Mouse (Mus musculus) stomach, embryonic 16.5 days (tissue): ENCODE results near the gene Cend1. TPM values are rescaled to one million over a fixed set of nuclear protein-coding genes. Genes with fewer than 3 reads are reported as not detected.

ENCODE experiments used
- ATAC-seq: fragments of 200-750 bp; cut with Nextera tagmentation; 2 replicates; pipeline ENCODE4 v1.8.0; 2017; ENCODE audit warnings: moderate number of reproducible peaks, moderate TSS enrichment; ENCODE audit not compliant: insufficient read depth, low FRiP score
- H3K27ac ChIP-seq: fragments of 300-500 bp; sonication (generic); 2 replicates; pipeline ENCODE4 v1.5.1; 2014; ENCODE audit warnings: low read length
- H3K27me3 ChIP-seq: fragments of 300-500 bp; sonication (generic); 2 replicates; pipeline ENCODE4 v1.6.1; 2014; ENCODE audit warnings: low read length, control low read depth, mixed read lengths; ENCODE audit not compliant: control insufficient read depth, insufficient read depth
- H3K36me3 ChIP-seq: fragments of 300-500 bp; sonication (generic); 2 replicates; pipeline ENCODE4 v1.6.1; 2014; ENCODE audit warnings: low read length; ENCODE audit not compliant: control insufficient read depth, insufficient read depth
- H3K4me1 ChIP-seq: fragments of 300-500 bp; sonication (generic); 2 replicates; pipeline ENCODE4 v1.6.1; 2014; ENCODE audit warnings: low read length, control low read depth, mixed read lengths; ENCODE audit not compliant: control insufficient read depth, insufficient read depth
- H3K4me2 ChIP-seq: fragments of 300-500 bp; sonication (generic); 2 replicates; pipeline ENCODE4 v1.6.1; 2014; ENCODE audit warnings: low read depth, low read length, mixed read lengths
- H3K4me3 ChIP-seq: fragments of 300-500 bp; sonication (generic); replicated peaks from 2 replicates; pipeline ENCODE4 v1.5.1; 2014; ENCODE audit warnings: mild to moderate bottlenecking, low read length
- H3K9ac ChIP-seq: fragments of 300-500 bp; sonication (generic); 2 replicates; pipeline ENCODE4 v1.6.1; 2014; ENCODE audit warnings: low read length
- H3K9me3 ChIP-seq: fragments of 300-500 bp; sonication (generic); replicated peaks from 2 replicates; pipeline ENCODE4 v1.6.1; 2016; ENCODE audit warnings: low read length, control low read depth; ENCODE audit not compliant: control insufficient read depth
- WGBS: fragments of 180-500 bp; shearing (Covaris S2); extraction: QIAGEN DNeasy Blood & Tissue Kit; methylation state at CpG from one replicate; pipeline ENCODE4 v1.1.7; 2014; 5-methylcytosine and 5-hydroxymethylcytosine counted together
- polyA plus RNA-seq: library from polyadenylated mRNA; unstranded; fragments of >200 nt; fragmentation: Nextera tagmentation; extraction: Ambion mirVana; gene quantifications from 2 replicates; pipeline ENCODE4 v1.2.1, GENCODE M21; 2015

Cend1 gene
- polyA plus RNA-seq, 1 experiment from 2014 or later: 2.6 TPM

DNA sequence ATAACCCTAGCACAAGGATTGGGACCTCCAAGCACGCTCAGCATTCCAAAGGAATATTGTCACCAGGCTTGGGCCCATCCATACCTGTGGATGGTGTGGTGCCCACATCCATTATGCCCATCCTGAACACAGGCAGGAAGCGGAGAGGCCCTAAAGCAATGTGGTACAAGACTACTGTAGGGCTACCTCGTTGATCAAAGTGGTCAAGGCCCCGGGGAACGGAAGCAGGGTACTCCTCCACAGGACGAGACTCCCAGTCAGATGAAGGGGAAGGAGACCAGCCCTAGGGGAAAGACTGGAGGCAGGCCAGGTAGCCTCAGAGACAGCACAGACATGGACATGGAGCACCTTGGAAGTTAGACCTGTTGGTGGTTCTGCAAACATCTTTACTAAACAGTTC lies 43.5 kb upstream of the Cend1 start:
- H3K9ac ChIP-seq: no peak overlapping the region
- no peaks in the 10 kb centered on the region for H3K9me3 ChIP-seq
- H3K36me3 ChIP-seq: peaks cover 14% of the 10 kb centered on the region
- H3K4me1 ChIP-seq: peaks cover 45% of the 10 kb centered on the region
- H3K4me2 ChIP-seq: no peak overlapping the region
- H3K27me3 ChIP-seq: no peaks in the 10 kb centered on the region
- no peak overlapping the region for H3K27ac ChIP-seq
- H3K4me3 ChIP-seq: no peak overlapping the region
- ATAC-seq: no peak
- WGBS: 87% methylated on average over 6 of the region's 6 CpGs

DNA sequence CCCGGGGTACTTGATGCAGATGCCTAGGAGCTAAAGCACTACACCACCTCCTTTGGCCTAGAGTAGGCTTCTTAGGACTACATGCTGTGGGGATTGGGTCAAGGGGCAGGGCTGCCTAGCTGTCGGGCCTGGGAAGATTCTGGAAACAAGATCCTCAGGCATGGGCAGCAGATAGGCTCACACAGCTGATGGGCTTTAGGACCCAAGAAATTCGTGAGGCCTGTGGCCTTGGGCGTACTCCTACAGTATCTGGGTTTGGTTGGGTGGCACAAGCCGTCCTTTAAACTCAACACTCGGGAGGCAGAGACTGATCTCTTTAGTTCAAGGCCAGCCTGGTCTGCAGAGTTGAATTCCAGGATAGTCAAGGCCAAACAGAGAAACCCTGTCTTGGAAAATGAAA lies 42.9 kb upstream of the Cend1 start:
- Histone ChIP-seq H3K36me3 (peaks cover 14% of the 10 kb centered on the region), H3K9ac (no peak overlapping the region), H3K9me3 (no peaks in the 10 kb centered on the region), H3K27ac (no peak overlapping the region), H3K4me3 (no peak overlapping the region), H3K4me1 (peaks cover 39% of the 10 kb centered on the region), H3K4me2 (no peak overlapping the region), H3K27me3 (no peaks in the 10 kb centered on the region)
- 72% methylated on average over 6 of the region's 6 CpGs for WGBS
- ATAC-seq: no peak

DNA sequence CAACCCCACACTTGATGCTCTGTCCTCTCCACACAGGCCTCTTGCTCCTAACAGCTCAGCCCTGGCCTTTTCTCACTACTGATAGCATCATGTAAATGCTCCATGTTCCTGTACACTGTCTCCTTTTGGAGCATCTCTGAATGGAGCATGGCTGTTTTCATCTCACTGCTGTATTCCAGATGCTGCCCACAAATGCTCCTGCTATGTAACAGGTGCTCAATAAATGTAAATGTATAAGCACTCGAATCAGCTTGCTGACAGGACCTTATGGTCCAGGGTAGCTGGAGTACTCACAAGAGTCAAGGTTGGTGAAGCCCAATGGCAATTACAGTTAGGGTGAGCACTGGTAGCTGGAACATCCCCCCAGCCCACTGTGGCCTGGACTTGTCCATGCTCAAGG lies 41.9 kb upstream of the Cend1 start:
- ATAC-seq: no peak
- Histone ChIP-seq H3K36me3 (peaks cover 14% of the 10 kb centered on the region), H3K4me2 (no peak overlapping the region), H3K9ac (no peak overlapping the region), H3K9me3 (no peaks in the 10 kb centered on the region), H3K4me1 (peaks cover 38% of the 10 kb centered on the region), H3K4me3 (no peak overlapping the region), H3K27ac (no peak overlapping the region), H3K27me3 (no peaks in the 10 kb centered on the region)
- 89% methylated on average over 1 of the region's 1 CpGs for WGBS

DNA sequence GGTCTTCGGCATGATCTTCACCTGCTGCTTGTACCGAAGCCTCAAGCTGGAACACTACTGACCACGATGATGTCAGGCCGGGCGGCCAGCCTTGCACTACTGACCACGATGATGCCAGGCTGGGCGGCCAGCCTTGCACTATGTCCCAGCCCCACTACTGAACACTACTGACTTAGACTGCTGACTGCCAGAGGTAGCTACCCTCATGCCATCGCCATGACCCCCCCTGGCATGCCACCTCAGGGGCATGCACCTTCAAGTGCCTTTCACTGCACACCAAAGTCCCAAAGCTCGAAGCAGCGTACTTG lies 41.3 kb upstream of the Cend1 start:
- no peak for ATAC-seq
- peaks cover 39% of the 10 kb centered on the region for H3K4me1 ChIP-seq
- H3K27ac ChIP-seq: no peak overlapping the region
- H3K9me3 ChIP-seq: no peaks in the 10 kb centered on the region
- H3K9ac ChIP-seq: no peak overlapping the region
- H3K4me2 ChIP-seq: no peak overlapping the region
- H3K36me3 ChIP-seq: peaks cover 14% of the 10 kb centered on the region
- 92% methylated on average over 10 of the region's 10 CpGs for WGBS
- H3K27me3 ChIP-seq: no peaks in the 10 kb centered on the region; the same call in 1 of the 2 replicates
- H3K4me3 ChIP-seq: no peak overlapping the region

DNA sequence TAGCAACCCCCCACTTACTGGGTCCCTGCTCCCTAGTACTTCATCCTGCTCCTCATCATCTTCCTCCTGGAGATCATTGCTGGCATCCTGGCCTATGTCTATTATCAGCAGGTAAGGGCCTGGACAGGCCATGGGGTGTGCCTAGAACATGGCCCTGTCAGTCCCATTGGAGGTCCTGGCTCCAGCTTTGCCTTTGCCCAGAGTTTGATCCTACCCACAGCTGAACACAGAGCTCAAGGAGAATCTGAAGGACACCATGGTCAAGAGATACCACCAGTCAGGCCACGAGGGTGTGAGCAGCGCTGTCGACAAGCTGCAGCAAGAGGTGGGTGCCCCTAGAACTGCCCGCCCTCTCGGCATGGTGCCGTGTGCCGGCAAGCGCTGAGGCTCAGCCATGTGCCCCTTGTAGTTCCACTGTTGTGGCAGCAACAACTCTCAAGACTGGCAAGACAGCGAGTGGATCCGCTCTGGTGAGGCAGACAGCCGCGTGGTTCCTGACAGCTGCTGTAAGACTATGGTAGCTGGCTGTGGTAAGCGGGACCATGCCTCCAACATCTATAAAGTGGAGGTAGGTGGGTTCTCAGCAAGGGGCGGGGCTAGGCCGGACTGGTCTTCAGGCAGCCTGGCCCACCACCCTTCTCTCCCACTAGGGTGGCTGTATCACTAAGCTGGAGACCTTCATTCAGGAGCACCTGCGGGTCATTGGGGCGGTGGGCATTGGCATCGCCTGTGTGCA lies 40.8 kb upstream of the Cend1 start:
- H3K9me3 ChIP-seq: no peaks in the 10 kb centered on the region
- H3K27me3 ChIP-seq: peaks cover under 1% of the 10 kb centered on the region; the same call in 1 of the 2 replicates
- no peak overlapping the region for H3K4me2 ChIP-seq
- peaks cover 14% of the 10 kb centered on the region for H3K36me3 ChIP-seq
- no peak overlapping the region for H3K27ac ChIP-seq
- peaks cover 44% of the 10 kb centered on the region for H3K4me1 ChIP-seq
- H3K4me3 ChIP-seq: no peak overlapping the region
- WGBS: 93% methylated on average over 18 of the region's 18 CpGs
- no peak overlapping the region; the same call in 1 of the 2 replicates for H3K9ac ChIP-seq
- no peak for ATAC-seq

DNA sequence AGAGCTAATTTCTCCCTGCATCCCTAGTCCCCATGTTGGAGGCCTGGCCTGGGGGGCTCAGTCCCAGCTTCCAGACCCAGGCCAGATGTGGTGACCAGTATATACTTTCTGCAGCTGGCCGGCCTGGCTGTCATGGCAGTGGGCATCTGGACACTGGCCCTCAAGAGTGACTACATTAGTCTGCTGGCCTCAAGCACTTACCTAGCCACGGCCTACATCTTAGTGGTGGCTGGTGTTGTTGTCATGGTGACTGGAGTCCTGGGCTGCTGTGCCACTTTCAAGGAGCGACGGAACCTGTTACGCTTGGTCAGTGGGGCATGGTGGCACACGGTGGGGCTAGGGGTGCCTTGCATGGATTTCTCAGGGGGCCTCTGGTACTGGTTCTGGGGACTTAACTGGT lies 40.1 kb upstream of the Cend1 start:
- Histone ChIP-seq H3K27me3 (peaks cover 3% of the 10 kb centered on the region; the same call in 1 of the 2 replicates), H3K9me3 (no peaks in the 10 kb centered on the region), H3K9ac (peak overlapping the region; percentile 90), H3K4me1 (peaks cover 49% of the 10 kb centered on the region), H3K4me3 (peak overlapping the region; percentile 87), H3K27ac (peak overlapping the region; percentile 94), H3K36me3 (peaks cover 14% of the 10 kb centered on the region), H3K4me2 (peak overlapping the region; percentile 83)
- no peak for ATAC-seq
- 82% methylated on average over 6 of the region's 6 CpGs for WGBS

DNA sequence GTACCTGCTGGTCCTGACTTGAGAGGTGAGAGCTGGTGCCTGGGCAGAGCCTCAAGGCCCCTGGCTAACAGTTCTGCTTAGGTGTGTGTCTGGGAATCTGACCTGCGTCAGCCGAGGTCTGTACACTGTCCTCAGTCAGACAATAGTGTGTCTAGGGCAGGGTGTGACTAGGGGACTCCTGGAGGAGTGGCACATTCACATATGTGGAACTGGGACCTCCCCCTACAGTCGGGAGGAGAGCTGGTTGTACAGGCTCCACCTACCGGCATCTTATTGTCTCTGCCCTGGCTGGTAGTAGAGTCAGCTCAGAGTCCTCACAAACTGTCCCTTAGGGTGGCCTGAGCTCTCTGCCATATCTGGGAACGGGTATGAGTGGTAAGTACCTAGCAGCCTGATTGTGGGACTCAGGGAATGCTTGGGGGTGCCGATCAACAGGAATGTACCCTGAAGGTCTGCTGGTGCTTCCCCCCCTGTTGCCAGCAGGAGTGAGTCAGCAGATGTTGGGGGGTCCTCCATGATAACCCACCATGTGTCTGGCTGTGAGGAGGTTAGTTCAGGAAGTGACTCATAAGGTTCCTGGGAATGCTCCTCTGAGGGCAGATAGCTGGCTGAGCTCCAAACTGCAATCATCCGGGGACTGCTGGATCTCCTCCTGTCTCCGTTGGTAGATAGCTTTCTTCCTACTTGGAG lies 39.4 kb upstream of the Cend1 start:
- WGBS: 7% methylated on average over 8 of the region's 8 CpGs
- ATAC-seq: peak; percentile 70
- Histone ChIP-seq H3K4me2 (peak overlapping the region; percentile 83), H3K27me3 (peaks cover 6% of the 10 kb centered on the region; the same call in 1 of the 2 replicates), H3K4me1 (peaks cover 42% of the 10 kb centered on the region), H3K27ac (peak overlapping the region; percentile 94), H3K9ac (peak overlapping the region; percentile 90), H3K36me3 (peaks cover 14% of the 10 kb centered on the region), H3K4me3 (peak overlapping the region; percentile 87), H3K9me3 (no peaks in the 10 kb centered on the region)

DNA sequence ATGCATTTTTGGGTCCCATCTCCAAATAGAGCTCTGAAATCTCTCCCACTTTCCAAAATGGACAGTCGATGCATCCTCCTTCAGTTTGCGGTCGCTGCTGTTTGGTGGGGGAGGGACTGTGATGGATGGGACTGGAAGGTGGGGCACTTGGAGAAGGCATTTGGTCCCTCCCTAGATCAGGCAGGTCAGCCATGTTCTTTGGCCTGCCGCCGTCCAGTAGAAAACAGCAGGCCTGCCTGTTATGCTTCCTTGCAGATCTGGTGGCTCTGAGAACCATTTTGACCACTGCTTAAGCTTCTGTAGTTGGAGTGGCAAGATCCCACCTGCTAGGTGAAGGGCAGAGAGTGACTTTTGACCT lies 38.9 kb upstream of the Cend1 start:
- WGBS: 7% methylated on average over 5 of the region's 5 CpGs
- no peak for ATAC-seq
- H3K4me2 ChIP-seq: peak overlapping the region; percentile 83
- H3K36me3 ChIP-seq: peaks cover 14% of the 10 kb centered on the region
- peaks cover 12% of the 10 kb centered on the region; the same call in 1 of the 2 replicates for H3K27me3 ChIP-seq
- no peaks in the 10 kb centered on the region for H3K9me3 ChIP-seq
- H3K4me1 ChIP-seq: peaks cover 42% of the 10 kb centered on the region
- peak overlapping the region; percentile 90 for H3K9ac ChIP-seq
- H3K4me3 ChIP-seq: peak overlapping the region; percentile 87
- H3K27ac ChIP-seq: peak overlapping the region; percentile 94

DNA sequence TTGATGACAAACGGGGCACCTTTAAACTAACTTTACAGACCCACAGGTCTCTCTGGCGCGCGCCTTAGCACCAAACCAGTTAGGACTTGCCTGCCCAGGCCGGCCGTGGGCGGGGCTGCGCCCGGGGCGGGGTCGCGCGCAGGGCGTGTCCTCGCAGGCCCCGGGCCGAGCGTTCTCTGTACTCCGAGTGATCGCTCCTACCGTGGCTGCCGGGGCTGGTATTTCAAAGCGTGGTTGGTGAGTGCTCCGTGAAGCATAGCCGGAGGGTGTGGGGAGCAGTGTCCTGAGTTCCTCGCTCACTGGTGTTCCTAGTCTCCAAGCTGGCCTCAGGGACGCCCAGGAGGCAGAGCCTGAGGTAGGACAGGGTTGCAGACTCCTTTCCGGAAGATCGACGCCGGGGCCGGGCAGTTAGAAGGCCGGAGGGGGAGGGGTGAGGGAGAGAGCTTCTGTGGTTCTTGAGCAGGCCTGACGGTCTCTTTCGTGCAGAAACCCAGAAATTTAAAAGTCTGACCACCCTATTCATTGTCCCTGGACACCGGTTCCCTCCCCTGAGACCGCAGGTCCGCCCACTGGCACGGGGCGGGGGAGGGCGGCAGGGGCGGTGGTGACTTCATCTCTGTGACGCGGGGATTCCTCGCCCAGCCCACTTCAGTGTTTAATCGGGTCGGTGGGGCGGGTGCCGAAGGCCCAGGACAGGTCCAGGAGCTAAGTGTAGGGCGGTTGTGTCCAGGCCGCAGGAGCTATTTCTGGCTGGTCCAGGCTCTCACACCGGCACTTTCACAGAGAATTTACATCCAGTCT lies 38.1 kb upstream of the Cend1 start, which contains the start of gene Cd151:
Cd151 (plus strand) TSS at position 163 of the 801 bp plus-strand sequence.
- Histone ChIP-seq H3K27ac (peak within 1 kb of the TSS; percentile 94), H3K27me3 (peaks cover 16% of the 10 kb centered on the region; the same call in 1 of the 2 replicates), H3K4me3 (peak within 1 kb of the TSS; percentile 87), H3K9me3 (no peaks in the 10 kb centered on the region), H3K9ac (peak within 1 kb of the TSS; percentile 90), H3K4me1 (peaks cover 42% of the 10 kb centered on the region), H3K4me2 (peak within 1 kb of the TSS; percentile 83), H3K36me3 (peaks cover 14% of the 10 kb centered on the region)
- ATAC-seq: peak; percentile 88
- under 1% methylated on average over 52 of the region's 52 CpGs for WGBS
